Mouse (Mus musculus) cerebellum, adult 2 months (tissue): ENCODE measurements around the gene Pik3ap1. TPM values are rescaled to one million over a fixed set of nuclear protein-coding genes. Genes with fewer than 3 reads are reported as not detected.
A peak's percentile ranks its signal among the peaks of the same experiment; 100 is the strongest.
"Not testable (repeated sequence)": the region's sequence is repeated elsewhere in the genome, so short reads cannot be mapped to it uniquely, and the experiment has no call there.

ENCODE experiments used
- DNase-seq, 2 experiments: peaks; one replicate each; pipeline ENCODE4 v3.0.0; 2021
- H3K27ac ChIP-seq: fragments of 200-500 bp; 2 replicates; pipeline ENCODE4 v1.5.1; 2012; ENCODE audit warnings: low read length, control low read depth, inconsistent platforms; ENCODE audit not compliant: insufficient read depth
- H3K27me3 ChIP-seq: fragments of 200-500 bp; 2 replicates; pipeline ENCODE4 v1.6.1; 2012; ENCODE audit warnings: inconsistent platforms, mild to moderate bottlenecking, low read length, moderate library complexity; ENCODE audit not compliant: control insufficient read depth, insufficient read depth
- H3K4me1 ChIP-seq: fragments of 200-500 bp; 2 replicates; pipeline ENCODE4 v1.6.1; 2011; ENCODE audit warnings: low read length; ENCODE audit not compliant: control insufficient read depth, insufficient read depth
- H3K4me3 ChIP-seq: fragments of 200-500 bp; replicated peaks from 2 replicates; pipeline ENCODE3; 2011; ENCODE audit warnings: mild to moderate bottlenecking, low read depth, low read length, control low read depth; ENCODE audit not compliant: insufficient read depth
- CTCF ChIP-seq: fragments of 200-500 bp; IDR thresholded peaks from 2 replicates; pipeline ENCODE4 v1.5.1; 2011; ENCODE audit warnings: low read depth, mild to moderate bottlenecking, control low read depth, low read length, moderate library complexity, borderline replicate concordance; ENCODE audit not compliant: insufficient read depth
- POLR2A ChIP-seq: fragments of 200-500 bp; IDR thresholded peaks from 2 replicates; pipeline ENCODE4 v1.6.1; 2011; ENCODE audit warnings: low read length, control low read depth, borderline replicate concordance; ENCODE audit not compliant: insufficient read depth
- WGBS: fragments of 180-500 bp; shearing (Covaris S2); methylation state at CpG from one replicate; pipeline ENCODE4 v1.1.7; 2018; 5-methylcytosine and 5-hydroxymethylcytosine counted together
- polyA plus RNA-seq: library from polyadenylated mRNA; depleted of rRNA; stranded (reverse); fragments of >200 nt; gene quantifications from 2 replicates; pipeline ENCODE4 v1.2.3, GENCODE M21; 2012; rRNA removed

Pik3ap1 gene
- 0.70 and 0.92 TPM in 2 replicates for polyA plus RNA-seq

- no peak for DNase-seq
- Histone ChIP-seq H3K4me3 (peak within 1 kb of the TSS; percentile 1), H3K27ac (no peak within 1 kb of the TSS), H3K4me1 (peaks cover 7% of the 10 kb centered on the region; the same call in 1 of the 2 replicates), H3K27me3 (no peaks in the 10 kb centered on the region)
- TF ChIP-seq POLR2A = no peak
- TF ChIP-seq CTCF = no peak
- 2% methylated on average over 40 of the region's 41 CpGs for WGBS
Measured at GRCm38 (mm10) chr19:41384922-41385508, at the start of gene Pik3ap1. Pik3ap1 (minus strand) TSS chr19:41385102.

- not testable (repeated sequence) for H3K27me3 ChIP-seq, H3K4me3 ChIP-seq, H3K4me1 ChIP-seq, DNase-seq, H3K27ac ChIP-seq
- no CpG with 5 or more reads among the region's 6 CpGs for WGBS
Measured at GRCm38 (mm10) chr19:41431512-41432164, 46.7 kb upstream of the Pik3ap1 start.

- no CpG with 5 or more reads among the region's 8 CpGs for WGBS
- DNase-seq, H3K27me3 ChIP-seq, H3K4me1 ChIP-seq, H3K27ac ChIP-seq, H3K4me3 ChIP-seq: not testable (repeated sequence)
Measured at GRCm38 (mm10) chr19:41425927-41426772, 41.2 kb upstream of the Pik3ap1 start.

GRCm38 (mm10) chr19:41421264-41421663 is 36.4 kb upstream of the Pik3ap1 start:
- no peak for DNase-seq
- WGBS = 55% methylated on average over 2 of the region's 2 CpGs
- H3K27ac ChIP-seq = no peak overlapping the region
- no peak overlapping the region for H3K4me3 ChIP-seq
- H3K27me3 ChIP-seq = no peaks in the 10 kb centered on the region
- no peak for TF ChIP-seq POLR2A
- TF ChIP-seq CTCF = no peak
- no peaks in the 10 kb centered on the region for H3K4me1 ChIP-seq

GRCm38 (mm10) chr19:41418786-41419185 is 33.9 kb upstream of the Pik3ap1 start:
- H3K4me3 ChIP-seq = no peak overlapping the region
- H3K4me1 ChIP-seq = no peaks in the 10 kb centered on the region
- H3K27me3 ChIP-seq = no peaks in the 10 kb centered on the region
- DNase-seq = no peak
- no peak for TF ChIP-seq CTCF
- no peak for TF ChIP-seq POLR2A
- WGBS = 51% methylated on average over 2 of the region's 2 CpGs
- H3K27ac ChIP-seq = no peak overlapping the region

GRCm38 (mm10) chr19:41417995-41418394 is 33.1 kb upstream of the Pik3ap1 start:
- 60% methylated on average over 5 of the region's 5 CpGs for WGBS
- no peak for TF ChIP-seq POLR2A
- TF ChIP-seq CTCF = no peak
- Histone ChIP-seq H3K27ac (no peak overlapping the region), H3K4me1 (no peaks in the 10 kb centered on the region), H3K27me3 (no peaks in the 10 kb centered on the region), H3K4me3 (no peak overlapping the region)
- no peak for DNase-seq

GRCm38 (mm10) chr19:41416201-41416600 is 31.3 kb upstream of the Pik3ap1 start:
- DNase-seq = no peak
- 36% methylated on average over 10 of the region's 10 CpGs for WGBS
- no peak for TF ChIP-seq CTCF
- no peak for TF ChIP-seq POLR2A
- H3K4me1 ChIP-seq = no peaks in the 10 kb centered on the region
- H3K27me3 ChIP-seq = no peaks in the 10 kb centered on the region
- H3K27ac ChIP-seq = no peak overlapping the region
- no peak overlapping the region for H3K4me3 ChIP-seq

- H3K27me3 ChIP-seq = no peaks in the 10 kb centered on the region
- no peaks in the 10 kb centered on the region for H3K4me1 ChIP-seq
- no peak overlapping the region for H3K4me3 ChIP-seq
- DNase-seq = no peak
- TF ChIP-seq POLR2A = no peak
- no peak for TF ChIP-seq CTCF
- no peak overlapping the region for H3K27ac ChIP-seq
- 65% methylated on average over 8 of the region's 8 CpGs for WGBS
Measured at GRCm38 (mm10) chr19:41402603-41403002, 17.7 kb upstream of the Pik3ap1 start.
